Mouse (Mus musculus) spleen, postnatal 4 days (tissue): ENCODE data around the gene Tmem179b.

Experiments used
- DNase-seq, 2 experiments: peaks; one replicate each; pipeline ENCODE4 v3.0.0; 2022; ENCODE audit warnings: low spot score in 2 of 2

Tmem179b gene

DNA sequence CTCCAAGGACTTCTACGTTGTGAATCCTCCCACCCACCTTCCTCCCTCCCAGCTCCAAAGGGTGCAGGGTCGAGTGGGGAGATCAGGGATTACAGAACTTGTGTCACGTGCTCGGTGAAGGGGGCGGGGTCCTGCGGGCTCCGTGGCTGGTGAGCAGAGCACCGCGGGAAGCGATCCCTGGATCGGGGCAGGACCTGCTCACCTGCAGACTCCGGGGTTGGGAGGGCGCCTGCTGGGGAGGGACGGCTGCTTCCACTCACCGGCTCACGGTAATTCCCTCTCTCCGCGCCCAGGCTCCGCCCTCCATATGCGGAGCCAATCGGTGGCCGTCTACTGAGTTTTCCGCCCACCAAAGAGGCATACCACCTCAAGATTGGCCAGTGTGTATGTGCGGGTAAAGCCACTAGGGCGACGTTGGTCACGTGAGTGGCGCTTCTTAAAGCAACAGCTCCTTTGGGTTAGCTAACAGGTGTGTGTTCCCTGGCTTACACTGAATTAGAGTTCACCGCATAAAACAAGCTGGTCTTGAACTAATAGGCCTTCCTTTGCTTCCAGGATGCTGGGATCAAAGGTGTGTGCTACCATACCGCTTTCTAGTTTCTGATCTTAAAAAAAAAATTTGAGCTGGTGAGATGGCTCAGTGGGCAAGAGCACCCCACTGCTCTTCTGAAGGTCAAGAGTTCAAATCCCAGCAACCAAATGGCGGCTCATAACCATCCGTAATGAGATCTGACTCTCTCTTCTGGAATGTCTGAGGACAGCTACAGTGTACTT, 11.9 kb upstream of the Tmem179b start, which contains the start of gene Taf6l:
TSS of gene Taf6l (minus strand) at position 410 of the 774 bp plus-strand sequence.
- peak; percentile 91 to 93 for DNase-seq

GRCm38 (mm10) chr19:8774951-8775421, 719 bp upstream of the Tmem179b start:
- peak in 1 of 2 experiments; percentile 37 for DNase-seq

- no peak for DNase-seq
Observed at GRCm38 (mm10) chr19:8773409-8773808, 858 bp downstream of the Tmem179b start.

GRCm38 (mm10) chr19:8772996-8773395, 1.3 kb downstream of the Tmem179b start:
- DNase-seq = no peak

- DNase-seq = peak; percentile 79 to 90
Observed at GRCm38 (mm10) chr19:8770567-8771270, 3.5 kb downstream of the Tmem179b start, which contains the start of gene Tmem223. Gene Tmem223, plus strand, starts transcription at chr19:8770996.

GRCm38 (mm10) chr19:8765562-8765961, 8.7 kb downstream of the Tmem179b start:
- DNase-seq = peak in 1 of 2 experiments; percentile 59

DNA sequence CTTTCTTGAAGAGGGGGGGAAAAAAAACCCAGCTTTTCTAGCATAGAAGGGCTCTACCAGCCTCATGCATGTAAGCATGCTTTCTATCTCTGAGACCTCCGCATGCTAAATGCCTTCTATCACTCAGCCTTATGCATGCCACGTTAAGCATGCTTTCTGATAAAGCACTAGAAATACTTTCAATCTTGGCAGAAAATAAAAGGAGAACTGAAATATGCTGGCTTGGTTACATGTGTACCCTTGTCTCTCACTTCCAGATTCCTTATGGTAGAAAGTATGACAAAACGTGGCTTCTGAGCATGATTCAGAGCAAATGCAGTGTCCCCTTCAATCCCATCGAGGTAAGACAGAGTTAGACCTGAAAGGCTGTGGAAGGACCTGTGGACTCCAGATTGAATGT, 11.0 kb downstream of the Tmem179b start:
- no peak for DNase-seq

DNA sequence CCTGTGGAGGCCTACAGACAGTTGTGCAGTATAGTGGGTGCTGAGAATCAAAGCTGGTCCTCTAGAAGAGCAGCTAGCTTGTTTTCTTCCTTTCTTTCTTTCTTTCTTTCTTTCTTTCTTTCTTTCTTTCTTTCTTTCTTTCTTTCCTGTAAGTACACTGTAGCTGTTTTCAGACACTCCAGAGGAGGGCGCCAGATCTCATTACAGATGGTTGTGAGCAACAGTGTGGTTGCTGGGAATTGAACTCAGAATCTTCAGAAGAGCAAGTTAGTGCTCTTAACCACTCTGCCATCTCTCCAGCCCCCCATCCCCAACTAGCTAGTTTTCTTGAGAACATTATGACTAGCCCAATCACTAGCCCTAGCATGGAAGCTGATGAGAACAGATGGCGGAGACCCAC, 13.5 kb downstream of the Tmem179b start:
- no peak for DNase-seq

DNA sequence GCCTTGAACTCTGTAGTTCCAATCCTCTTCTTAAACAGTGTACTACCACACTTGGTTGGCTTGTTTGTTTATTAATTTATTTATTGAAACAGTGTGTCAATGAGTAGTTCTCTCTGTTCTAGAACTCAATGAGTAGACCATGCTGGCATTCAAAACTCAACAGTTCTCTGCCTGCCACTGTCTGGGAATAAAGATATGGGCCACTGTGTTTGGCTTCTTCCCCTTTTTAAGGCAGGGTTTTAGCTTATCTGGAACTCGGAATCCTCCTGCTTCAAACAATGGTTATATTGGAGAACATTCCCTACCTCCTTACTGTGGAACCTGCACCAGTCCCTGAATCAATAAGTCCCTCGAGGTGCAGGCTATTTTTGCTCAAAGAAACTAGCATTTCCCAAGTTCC, 15.4 kb downstream of the Tmem179b start:
- no peak for DNase-seq

- DNase-seq = no peak
Observed at GRCm38 (mm10) chr19:8757471-8757998, 16.7 kb downstream of the Tmem179b start.

GRCm38 (mm10) chr19:8756635-8757387, 17.5 kb downstream of the Tmem179b start, which contains the start of gene Nxf1:
Gene Nxf1, plus strand, starts transcription at chr19:8757073.
- peak; percentile 95 to 98 for DNase-seq

DNA sequence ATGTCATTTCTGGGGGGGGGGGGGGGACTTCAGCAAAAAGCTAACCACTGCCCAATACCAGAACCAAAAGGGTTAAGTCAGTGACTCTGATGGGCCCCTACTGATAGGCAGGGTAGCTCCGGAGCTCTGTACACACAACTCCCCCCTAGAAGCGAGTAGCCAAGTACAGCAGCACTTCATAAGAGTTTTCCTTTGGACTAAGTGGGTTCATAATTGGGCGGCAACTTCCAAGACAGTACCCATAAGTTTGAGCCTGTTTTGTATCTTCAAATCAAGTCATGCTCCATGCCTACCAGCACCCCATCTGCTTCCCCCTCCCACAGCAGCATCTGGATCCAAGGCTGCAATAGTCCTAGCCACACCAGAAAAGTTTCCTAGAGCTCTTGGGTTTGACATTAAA, 18.6 kb downstream of the Tmem179b start:
- no peak for DNase-seq

- no peak for DNase-seq
Observed at GRCm38 (mm10) chr19:8747368-8747767, 26.9 kb downstream of the Tmem179b start.

GRCm38 (mm10) chr19:8745382-8745781, 28.9 kb downstream of the Tmem179b start:
- no peak for DNase-seq

- DNase-seq = peak in 1 of 2 experiments; percentile 30
Observed at GRCm38 (mm10) chr19:8742176-8742575, 32.1 kb downstream of the Tmem179b start.

DNA sequence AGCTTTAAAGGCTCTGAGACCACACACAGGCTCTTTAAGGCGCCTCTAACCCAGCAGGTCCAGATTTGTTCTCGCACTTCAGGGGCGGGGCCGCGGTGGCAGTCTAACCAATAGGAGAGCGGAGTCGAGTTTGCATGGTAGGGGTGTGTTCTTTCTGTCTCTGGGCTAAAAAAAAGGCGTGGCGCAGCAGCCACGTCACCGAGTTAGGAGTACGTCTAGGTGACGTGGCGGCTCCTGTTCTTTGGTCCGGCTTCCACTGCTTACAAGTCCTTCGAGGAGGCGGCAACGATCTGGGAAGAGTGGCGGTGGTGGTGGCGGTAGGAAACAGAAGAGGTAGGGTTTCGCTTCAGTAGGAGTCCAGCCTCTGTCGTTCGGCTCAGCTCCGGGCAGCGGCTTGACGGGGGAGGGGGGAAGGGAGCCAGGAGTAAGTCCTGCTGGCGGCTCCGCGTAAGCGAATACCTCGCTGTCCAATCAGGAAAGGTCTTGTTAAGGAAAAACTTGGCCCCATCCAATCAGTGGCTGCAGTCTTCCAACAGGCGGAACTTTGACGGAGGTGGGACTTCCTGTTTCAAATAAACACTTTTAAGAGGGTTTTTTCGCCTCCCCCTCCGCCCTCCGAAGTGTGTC, 32.9 kb downstream of the Tmem179b start, which contains the start of gene Stx5a:
TSS of gene Stx5a (plus strand) at position 171 of the 627 bp plus-strand sequence.
- peak; percentile 93 to 95 for DNase-seq

DNA sequence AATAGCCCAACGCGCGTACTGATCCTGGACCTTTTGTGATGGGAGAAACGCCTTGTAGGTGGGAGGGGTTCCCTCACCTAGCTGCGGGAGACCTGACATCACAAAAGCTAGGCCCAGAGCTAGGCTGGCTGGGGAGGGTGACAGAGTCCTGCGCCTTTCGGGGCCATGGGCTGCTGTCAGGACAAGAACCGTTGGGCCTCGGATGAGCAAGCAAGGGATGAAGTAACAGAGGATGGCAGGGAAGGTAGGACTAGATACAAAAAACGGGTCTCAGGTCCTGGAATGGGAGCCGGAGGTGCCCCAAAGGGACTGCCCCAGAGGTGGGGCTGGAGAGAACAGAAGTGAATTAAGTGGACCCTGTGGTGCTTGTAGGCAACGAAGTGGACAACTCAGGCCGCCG, 33.7 kb downstream of the Tmem179b start, which contains the start of gene 1700092M07Rik:
TSS of gene 1700092M07Rik (plus strand) at position 116 of the 400 bp plus-strand sequence.
- DNase-seq = no peak

DNA sequence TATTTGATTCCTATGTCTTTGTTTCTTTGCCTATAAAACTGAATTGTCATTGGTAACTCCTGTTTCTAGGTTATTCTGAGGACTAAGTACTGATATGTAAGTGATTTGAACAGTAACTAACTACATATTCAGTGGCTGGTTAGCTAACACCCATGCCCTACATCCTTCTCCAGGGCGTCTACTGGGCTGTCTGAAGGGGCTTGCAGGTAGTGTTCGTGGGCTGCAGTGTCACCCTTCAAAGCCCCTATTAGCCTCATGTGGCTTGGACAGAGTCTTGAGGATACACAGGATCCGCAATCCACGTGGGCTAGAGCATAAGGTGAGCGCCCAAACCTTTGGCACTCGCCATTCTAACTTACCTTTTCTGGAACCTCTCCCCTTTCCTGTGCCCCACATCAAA, 34.6 kb downstream of the Tmem179b start:
- DNase-seq = no peak

DNA sequence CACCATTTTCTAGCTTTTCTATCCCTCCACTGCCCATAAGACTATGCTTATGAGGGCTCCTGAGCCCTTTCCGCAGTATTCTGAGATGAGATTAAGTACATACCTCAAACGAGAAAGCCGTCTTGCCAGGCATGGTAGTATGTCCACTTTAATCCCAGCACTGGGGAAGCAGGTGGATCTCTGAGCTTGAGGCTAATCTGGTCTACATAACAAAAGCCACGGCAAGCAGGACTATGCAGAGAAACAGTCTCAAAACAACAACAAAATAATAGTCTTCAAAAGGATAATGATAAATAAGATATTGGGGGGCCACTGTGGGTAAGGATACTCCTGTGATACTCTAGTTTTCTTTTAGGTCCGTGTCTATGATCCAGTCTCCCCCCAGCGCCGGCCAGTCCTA, 35.4 kb downstream of the Tmem179b start:
- no peak for DNase-seq

- DNase-seq = no peak
Observed at GRCm38 (mm10) chr19:8736160-8736467, 38.2 kb downstream of the Tmem179b start.
